Mouse (Mus musculus): ENCODE results near the gene Aplnr.

The Aplnr gene

DNA sequence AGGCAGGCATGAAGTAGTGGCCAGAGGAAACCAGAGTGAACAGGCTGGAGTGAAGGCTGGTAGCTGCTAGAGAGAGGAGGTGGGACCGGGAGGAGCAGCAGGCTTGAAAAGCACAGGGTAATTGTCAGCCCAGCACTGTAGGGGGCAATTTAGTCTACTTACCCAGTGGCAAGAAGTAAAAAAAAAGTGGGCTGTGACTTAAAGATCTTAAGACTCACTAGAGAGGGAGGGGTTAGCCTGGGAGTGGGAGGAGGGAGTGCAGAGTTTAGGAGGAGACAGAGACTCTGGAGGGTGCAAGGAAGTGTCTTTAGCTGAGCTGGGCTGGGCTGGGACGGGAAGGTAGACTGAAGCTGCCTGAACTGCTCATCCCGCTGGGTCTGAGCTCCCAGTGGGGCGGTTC lies at the start of gene Aplnr:
Aplnr (plus strand) TSS at position 137 of the 400 bp plus-strand sequence.
- DNase-seq = no peak

DNA sequence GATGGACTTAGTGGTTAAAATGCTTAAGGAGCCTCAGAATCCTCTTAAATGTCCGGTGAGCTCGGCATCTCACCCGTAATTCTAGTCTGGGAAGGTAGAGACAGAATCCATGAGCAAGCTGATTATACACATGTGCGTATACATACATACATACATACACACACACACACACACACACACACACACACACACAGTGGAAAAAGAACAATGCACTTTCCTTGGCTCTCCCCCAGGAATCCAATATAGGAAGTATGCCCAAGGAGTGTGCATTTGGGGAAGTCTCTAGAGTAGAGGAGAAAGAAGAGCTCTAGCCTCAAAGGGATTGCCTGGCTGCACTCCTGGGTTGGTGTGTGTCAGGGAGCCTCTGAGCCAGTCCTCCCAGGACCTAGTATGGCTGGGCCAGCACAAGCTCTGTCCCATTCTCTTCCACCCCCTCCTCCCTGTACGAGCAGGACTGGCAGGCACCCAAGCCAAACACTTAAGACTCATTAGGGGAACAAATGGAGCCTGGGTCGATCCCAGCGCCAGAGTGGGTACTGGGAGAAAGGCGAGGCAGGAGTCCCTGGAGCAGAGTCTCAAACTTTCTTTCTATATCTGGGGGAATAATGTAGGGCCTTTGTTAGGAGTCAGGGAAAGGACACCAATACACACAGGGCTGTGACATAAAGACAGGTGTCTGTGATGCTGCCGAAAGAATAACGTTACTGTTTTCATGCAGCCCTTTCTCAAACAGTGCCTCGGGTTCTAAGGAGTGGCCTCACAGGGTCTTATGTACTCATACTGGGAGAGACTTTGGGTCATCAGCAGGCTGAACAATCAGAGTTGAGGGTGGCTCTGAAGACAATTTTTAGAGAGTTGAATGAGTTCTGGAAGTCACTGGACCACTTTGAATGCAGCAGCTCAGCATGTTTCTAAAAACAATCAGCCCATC lies 47.0 kb upstream of the Aplnr start:
- peak; percentile 46 for DNase-seq

DNA sequence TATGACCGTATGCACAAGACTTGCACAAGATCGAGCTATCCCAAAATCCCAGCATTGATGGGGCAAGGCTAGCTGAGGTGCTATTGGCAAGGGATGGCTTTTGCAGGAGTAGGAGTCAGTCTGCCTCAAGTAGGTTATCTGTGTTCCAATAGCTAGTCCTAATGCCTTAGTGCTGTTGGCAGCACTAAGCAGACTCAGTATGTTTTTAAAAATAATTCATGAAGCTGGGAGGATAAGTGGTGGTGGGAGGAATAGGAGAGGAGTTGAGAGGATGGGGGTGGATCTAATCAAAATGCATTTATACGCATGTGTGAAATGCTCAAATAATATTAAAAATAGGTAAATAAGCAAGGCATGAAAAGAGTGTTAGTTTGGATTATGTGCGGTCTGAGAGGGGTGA lies 44.7 kb upstream of the Aplnr start:
- DNase-seq = no peak

DNA sequence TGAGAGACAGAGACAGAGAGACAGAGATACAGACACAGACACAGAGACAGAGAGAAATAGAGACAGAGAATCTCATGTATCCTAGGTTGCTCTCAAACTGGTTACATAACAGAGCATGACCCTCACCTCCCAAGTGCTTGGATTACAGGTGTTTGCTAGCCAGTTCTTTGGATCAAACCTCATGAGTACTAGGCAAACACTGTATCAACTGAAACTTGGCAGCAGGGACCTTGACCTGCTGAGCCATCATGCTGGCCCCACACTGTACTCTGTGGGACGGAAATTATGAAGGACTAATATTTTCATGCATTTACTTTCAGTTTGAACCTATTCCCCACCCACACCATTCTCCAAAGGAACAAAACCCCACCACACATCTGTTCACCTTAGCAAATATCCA lies 42.6 kb upstream of the Aplnr start:
- no peak for DNase-seq

GRCm38 (mm10) chr2:85095906-85096305 lies 40.1 kb upstream of the Aplnr start:
- no peak for DNase-seq

DNA sequence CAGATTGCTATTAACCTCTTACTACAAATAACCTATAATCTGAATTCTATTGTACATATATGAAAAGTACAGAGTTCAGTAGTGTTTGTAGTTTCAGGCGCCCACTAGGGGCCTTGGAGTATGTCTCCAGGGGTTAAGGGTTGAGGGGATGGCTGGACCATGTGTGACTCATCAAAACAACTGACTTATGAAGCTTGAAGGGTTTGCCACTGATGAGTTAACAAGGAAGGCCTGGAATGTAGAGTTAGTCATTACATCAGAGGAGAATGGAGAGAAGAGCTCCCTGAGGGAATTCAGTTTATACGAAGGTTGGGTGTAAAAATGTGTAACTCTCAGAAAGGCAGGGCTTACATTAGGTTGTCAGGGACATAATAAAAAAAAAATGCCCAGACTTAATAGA lies 38.0 kb upstream of the Aplnr start:
- DNase-seq = no peak

- DNase-seq = no peak
These were observed 37.1 kb upstream of the Aplnr start for GRCm38 (mm10) chr2:85098824-85099511.

DNA sequence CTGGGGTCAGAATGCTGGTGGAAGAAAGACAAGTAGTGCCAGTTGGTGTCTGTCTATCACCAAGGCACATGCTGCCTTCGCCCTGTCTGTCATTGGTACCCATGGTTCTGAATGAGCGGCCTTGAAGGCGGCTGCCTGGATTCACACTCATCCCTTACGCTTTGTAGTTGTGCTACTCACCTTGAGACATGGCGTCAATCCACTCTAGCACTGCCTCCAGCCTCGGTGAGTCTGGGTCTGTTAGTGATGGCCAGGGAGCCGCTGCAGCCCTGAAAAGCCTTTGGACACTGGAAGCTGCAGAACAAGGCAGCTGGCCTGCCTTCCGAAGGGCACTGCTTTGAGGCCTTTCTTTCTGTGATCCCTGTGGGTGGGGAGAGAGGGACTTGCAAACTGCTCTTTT lies 32.8 kb upstream of the Aplnr start:
- no peak for DNase-seq

GRCm38 (mm10) chr2:85105426-85106013 lies 30.5 kb upstream of the Aplnr start:
- DNase-seq = no peak

DNA sequence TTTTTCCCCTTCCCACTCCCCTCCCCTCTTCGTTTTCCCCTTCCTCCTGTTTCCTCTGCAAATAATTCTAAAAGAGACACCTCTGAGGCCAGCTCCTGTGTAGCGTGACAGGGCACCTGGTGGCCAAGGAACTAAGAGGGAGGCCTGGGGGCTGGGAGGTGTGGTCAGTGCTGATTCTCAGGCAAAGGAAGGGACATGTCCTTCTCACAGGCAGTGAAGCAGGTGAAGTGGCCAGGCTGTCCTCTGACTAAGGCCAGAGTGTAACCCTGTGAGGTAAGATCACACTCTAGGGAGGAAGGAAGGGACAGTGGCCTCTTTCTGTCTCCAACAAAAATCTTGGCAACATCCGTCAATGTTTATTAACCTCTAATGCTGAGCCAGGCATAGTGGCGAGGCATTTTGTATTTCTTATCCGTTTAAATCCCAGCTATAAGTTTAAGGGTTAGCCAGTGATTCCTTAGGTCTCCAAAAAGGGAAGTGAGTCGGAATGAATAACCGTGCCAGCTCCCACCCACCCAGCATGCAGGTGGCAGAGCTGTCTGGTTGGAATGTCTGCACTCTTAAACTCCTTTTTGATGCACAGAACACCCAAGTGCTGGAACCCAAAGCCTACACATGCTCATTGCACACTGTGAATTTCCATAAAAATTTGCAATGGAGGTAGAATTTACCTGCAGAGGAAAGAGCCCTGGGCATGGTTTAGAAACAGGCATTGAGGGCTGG lies 29.8 kb upstream of the Aplnr start:
- DNase-seq = no peak

GRCm38 (mm10) chr2:85106941-85107340 lies 29.1 kb upstream of the Aplnr start:
- no peak for DNase-seq

DNA sequence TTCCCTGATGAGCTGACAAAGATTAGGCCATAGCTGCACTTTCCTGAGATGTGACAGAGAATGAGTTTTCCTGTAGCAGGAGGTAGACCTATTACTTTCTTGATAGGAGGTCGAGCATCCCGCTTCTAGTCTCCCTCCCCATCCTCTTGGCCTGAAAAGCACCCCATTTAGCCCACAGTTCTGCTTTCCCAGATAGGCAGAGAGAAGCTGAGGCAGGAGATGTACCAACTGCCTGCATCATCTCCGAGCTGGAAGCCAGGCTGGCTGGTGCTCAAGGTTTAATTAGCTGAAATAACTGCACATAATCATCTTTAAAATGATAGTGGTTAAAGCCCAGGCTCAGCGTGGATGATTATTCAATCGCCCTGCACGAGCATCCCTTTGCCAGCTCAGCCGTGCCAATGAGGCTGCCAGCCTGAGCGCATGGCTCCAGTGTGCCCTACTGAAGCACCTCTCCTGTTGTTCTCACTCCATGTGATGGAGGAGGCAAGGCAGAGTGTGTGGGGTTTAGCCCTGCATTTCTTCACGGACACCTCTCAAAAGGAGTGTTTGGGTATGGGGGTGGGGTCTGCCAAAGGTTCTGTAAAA lies 25.6 kb upstream of the Aplnr start:
- DNase-seq = no peak

GRCm38 (mm10) chr2:85123187-85123868 lies 12.7 kb upstream of the Aplnr start:
- no peak for DNase-seq

DNA sequence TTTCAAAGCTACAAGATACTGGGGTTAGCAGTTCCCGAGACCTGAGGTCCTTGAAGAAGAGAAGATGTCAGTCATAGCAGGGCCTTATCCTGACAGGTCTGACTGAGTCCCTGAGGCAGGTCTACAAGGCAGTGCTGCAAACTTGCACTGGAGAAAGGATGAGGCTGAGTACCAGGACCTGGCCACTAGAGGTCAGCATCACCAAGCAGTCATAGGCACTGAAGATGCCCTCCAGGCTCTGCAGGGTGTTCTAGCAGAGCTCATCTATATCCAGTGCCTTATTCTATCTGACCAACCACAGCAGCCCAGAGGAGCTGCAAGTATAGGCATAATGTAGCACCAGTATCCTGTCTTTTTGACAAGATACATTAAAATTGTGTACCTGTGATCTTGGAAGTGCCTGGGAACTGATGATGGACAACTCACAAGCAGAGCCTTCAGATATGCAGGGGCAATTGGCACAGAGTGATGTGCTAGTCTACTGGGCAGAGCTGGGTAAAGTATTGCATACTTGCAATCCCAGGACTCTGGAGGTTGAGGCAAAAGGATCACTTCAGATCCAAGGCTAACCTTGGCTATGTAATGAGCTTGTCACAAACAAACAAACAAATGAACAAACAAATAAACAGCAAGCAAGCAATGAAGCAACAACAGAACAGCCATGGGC lies 12.0 kb upstream of the Aplnr start:
- peak; percentile 73 for DNase-seq

DNA sequence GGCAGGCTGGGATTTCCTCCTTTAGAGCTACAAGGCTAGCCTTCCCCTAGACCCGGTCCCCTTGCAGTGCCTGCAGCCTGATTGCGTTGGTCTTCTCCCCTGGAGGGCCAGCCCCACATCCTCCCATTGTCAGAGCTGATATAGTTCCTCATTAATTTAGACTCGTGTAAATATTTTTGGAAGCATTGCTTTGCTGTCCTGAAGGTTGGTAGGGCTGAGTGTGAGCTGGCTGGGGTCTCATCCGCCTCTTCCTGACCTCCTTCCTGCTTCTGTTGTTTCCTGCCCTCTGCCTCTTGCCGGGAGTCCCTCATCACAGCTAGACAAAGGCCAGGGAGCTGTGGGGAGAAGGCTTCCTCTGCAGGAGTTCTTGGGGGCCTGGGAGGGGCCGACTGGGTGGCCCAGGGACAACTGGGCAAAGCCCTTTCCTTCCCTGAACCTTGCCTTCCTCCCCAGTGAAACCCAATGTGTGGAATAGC lies 6.5 kb upstream of the Aplnr start:
- no peak for DNase-seq

DNA sequence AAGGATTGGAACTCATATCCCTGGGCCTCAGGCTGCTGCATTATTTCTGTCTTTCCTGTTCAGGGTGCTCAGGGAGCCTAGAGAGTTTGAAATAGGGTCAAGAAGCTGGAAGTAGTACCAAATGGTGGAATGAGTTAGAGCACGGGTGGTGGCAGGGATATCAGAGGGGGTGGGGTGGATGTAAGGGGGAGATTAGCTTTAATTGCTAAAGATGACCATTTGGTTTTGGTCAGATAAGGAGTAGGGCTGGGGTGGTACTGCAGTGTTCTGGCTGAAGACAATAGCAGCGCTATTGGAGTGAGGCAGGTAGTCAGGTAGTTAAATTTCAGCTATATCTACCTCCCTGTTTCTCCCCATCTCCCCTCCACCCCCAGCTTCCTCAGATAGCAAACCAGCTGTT lies 4.8 kb upstream of the Aplnr start:
- DNase-seq = no peak

DNA sequence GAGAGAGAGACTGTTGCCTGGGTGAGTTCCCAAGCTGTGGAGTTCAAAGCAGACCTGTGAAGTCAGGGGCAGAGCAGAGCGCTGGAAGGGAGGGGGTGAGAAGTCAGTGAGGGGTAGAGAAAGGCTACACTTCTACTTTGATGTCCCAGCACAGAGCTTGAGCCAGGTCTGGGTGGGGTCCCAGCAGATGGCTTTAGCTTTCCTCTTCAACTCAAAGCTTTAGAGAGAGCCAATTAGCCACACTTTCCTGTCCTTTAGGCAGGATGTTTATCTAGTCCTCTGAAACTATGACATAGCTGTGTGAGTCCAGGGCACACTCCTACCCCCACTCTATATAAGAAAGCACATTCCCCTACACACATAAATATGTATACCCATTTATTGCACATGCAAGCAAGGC lies 4.3 kb upstream of the Aplnr start:
- no peak for DNase-seq

- no peak for DNase-seq
These were observed 3.8 kb upstream of the Aplnr start for GRCm38 (mm10) chr2:85132204-85132603.

DNA sequence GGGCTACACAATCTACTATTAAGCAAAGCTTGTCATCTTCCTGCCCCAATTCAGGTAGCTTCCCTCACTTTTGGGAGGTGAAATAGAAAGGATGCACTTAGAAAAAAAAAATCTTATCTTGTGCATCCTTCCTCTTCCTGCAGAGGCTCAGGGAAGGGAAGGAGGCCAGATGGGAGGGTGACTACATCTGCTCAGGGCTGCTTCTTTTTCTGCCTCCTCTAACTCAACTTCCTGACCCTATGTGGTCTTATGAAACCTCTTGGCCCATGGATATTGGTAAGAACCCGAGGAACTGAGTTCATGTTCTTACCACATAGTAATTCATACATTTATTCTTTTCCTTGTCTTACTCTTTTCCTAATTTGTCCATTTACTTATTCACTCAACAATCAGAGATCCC lies 926 bp upstream of the Aplnr start:
- DNase-seq = no peak

DNA sequence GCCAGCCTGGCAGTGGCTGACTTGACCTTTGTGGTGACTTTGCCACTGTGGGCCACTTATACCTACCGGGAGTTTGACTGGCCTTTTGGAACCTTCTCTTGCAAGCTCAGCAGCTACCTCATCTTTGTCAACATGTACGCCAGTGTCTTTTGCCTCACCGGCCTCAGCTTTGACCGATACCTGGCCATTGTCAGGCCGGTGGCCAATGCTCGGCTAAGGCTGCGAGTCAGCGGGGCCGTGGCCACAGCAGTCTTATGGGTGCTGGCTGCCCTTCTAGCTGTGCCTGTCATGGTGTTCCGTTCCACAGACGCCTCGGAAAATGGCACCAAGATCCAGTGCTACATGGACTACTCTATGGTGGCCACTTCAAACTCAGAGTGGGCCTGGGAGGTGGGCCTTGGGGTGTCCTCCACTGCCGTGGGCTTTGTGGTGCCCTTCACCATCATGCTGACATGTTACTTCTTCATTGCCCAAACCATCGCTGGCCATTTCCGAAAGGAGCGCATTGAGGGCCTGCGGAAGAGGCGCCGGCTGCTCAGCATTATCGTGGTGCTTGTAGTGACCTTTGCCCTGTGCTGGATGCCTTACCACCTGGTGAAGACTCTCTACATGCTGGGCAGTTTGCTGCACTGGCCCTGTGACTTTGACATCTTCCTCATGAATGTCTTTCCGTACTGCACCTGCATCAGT lies 951 bp downstream of the Aplnr start:
- DNase-seq = no peak

DNA sequence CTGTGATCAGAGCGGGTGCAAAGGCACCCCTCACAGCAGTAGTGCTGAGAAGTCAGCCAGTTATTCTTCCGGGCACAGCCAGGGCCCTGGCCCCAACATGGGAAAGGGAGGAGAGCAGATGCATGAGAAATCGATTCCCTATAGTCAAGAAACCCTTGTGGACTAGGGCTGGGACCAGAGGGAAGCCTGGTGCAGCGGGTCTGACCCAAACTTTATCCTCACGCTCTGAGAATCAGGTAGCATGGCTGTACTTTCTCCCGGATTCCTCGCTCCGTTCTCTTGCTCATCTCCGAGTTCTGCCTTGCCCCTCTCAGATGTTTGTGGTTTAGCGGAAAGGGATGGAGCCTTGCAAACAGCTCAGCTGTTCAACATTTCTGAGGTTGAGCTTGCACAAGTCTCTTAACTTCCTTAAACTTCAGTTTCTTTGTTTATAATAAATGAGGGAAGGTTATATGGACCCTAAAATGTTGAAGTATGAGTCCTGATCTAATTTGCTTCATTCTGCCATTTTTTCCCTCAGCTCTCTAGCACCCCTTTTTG lies 1.6 kb downstream of the Aplnr start:
- no peak for DNase-seq
